Mouse (Mus musculus): ENCODE measurements around the gene Ddah1.
A peak's percentile ranks its signal among the peaks of the same experiment; 100 is the strongest.

The Ddah1 gene

GRCm38 (mm10) chr3:145820938-145821337, 62.5 kb downstream of the Ddah1 start:
- DNase-seq = no peak

GRCm38 (mm10) chr3:145822201-145822600, 63.7 kb downstream of the Ddah1 start:
- DNase-seq = no peak

GRCm38 (mm10) chr3:145823661-145824060, 65.2 kb downstream of the Ddah1 start:
- no peak for DNase-seq

- peak; percentile 71 for DNase-seq
These were observed 67.1 kb downstream of the Ddah1 start for GRCm38 (mm10) chr3:145825416-145826055.

- peak; percentile 84 for DNase-seq
These were observed 68.9 kb downstream of the Ddah1 start for GRCm38 (mm10) chr3:145827191-145828045.

GRCm38 (mm10) chr3:145828906-145829305, 70.4 kb downstream of the Ddah1 start:
- no peak for DNase-seq

GRCm38 (mm10) chr3:145833948-145834538, 75.6 kb downstream of the Ddah1 start:
- DNase-seq = no peak

GRCm38 (mm10) chr3:145838281-145838680, 79.8 kb downstream of the Ddah1 start:
- DNase-seq = no peak

GRCm38 (mm10) chr3:145841961-145842710, 83.7 kb downstream of the Ddah1 start:
- DNase-seq = no peak

- DNase-seq = peak; percentile 26
These were observed 85.4 kb downstream of the Ddah1 start for GRCm38 (mm10) chr3:145843836-145844235.

- no peak for DNase-seq
These were observed 86.4 kb downstream of the Ddah1 start for GRCm38 (mm10) chr3:145844891-145845290.

GRCm38 (mm10) chr3:145846255-145846654, 87.8 kb downstream of the Ddah1 start:
- DNase-seq = no peak

- no peak for DNase-seq
These were observed 93.6 kb downstream of the Ddah1 start for GRCm38 (mm10) chr3:145852041-145852440.

GRCm38 (mm10) chr3:145852800-145853199, 94.3 kb downstream of the Ddah1 start:
- DNase-seq = no peak

- DNase-seq = no peak
These were observed 95.2 kb downstream of the Ddah1 start for GRCm38 (mm10) chr3:145853713-145854112.

- DNase-seq = no peak
These were observed 96.0 kb downstream of the Ddah1 start for GRCm38 (mm10) chr3:145854427-145854826.

GRCm38 (mm10) chr3:145855299-145855698, 96.8 kb downstream of the Ddah1 start:
- no peak for DNase-seq

- DNase-seq = no peak
These were observed 99.9 kb downstream of the Ddah1 start for GRCm38 (mm10) chr3:145858388-145858787.

GRCm38 (mm10) chr3:145862521-145862920, 104.0 kb downstream of the Ddah1 start:
- DNase-seq = no peak

- DNase-seq = no peak
These were observed 105.7 kb downstream of the Ddah1 start for GRCm38 (mm10) chr3:145864033-145864712.

GRCm38 (mm10) chr3:145864713-145865233, 106.3 kb downstream of the Ddah1 start:
- peak; percentile 13 for DNase-seq

GRCm38 (mm10) chr3:145872680-145873079, 114.2 kb downstream of the Ddah1 start:
- no peak for DNase-seq
